Mouse (Mus musculus) liver, embryonic 14 days (tissue): Measurements from ENCODE around the gene Nmur2. TPM values are rescaled to one million over a fixed set of nuclear protein-coding genes. Genes with fewer than 3 reads are reported as not detected.

ENCODE experiments used
- polyA plus RNA-seq: library from polyadenylated mRNA; depleted of rRNA; stranded (reverse); fragments of >200 nt; gene quantifications from 2 replicates; pipeline ENCODE4 v1.2.3, GENCODE M21; 2012; rRNA removed

Gene Nmur2
- polyA plus RNA-seq = not detected in 2 replicates

DNA sequence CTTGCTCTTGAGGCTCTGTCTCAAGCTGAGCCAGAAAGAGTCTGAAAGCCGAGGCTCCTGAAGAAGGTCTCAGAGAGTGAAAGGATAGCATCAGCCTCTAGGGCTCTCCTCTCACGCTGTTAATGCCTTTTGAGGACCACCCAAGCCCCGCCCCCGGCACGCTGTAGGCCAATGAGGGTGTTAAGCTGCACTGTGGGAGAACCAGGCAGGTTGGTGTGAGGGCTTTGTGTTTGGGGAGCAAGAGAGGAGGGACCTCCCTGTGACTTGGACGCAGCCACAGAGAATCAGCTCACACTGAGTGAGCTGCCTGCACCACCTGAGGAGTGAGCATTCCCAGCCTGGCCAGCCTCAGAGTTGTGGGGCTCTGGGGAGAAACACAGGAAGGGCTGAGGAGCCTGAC, at the start of gene Nmur2:
Nmur2 (minus strand) TSS at position 94 of the 400 bp plus-strand sequence.

